Mouse (Mus musculus) adrenal gland, postnatal 10 days (tissue): ENCODE measurements around the gene Mesd. TPM values are rescaled to one million over a fixed set of nuclear protein-coding genes. Genes with fewer than 3 reads are reported as not detected.

ENCODE experiments used
- DNase-seq: peaks from one replicate; pipeline ENCODE4 v3.0.0; 2021; ENCODE audit warnings: mixed read lengths
- total RNA-seq, 2 experiments: library from RNA; stranded (reverse); gene quantifications; 2 replicates each; pipeline ENCODE4 v1.2.3; 2021

The Mesd gene
- total RNA-seq, 2 experiments from 2014 or later: 80.5 to 82.5 TPM

DNA sequence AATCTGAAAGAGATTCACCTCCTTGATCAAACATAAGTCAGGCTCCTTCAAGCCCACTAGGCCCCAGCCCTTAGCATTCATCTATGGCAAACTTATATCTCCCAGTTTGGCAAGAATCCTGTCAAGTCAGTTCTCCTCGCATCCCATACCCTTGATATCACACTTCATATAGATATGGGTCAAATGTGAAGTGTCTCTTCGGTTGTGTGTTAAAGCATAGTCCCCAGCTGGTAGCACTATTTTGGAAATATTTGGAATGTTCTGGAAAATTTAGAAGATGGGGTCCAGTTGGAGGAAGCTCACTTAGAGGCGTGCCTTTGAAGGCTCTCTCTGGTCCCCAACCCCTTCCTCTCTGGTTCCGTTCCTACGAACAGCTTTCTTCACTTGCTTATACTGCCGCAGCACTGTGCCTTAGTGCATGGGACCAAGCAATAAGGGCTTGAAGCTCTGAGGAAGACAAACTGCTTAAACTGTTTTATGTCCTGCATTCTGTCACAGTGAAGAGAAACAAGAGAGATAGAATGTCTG, 29.2 kb downstream of the Mesd start:
- no peak for DNase-seq

- no peak for DNase-seq
Observed at GRCm38 (mm10) chr7:83913995-83914394, 29.7 kb downstream of the Mesd start.

GRCm38 (mm10) chr7:83914566-83914965, 30.3 kb downstream of the Mesd start:
- peak; percentile 93 for DNase-seq

DNA sequence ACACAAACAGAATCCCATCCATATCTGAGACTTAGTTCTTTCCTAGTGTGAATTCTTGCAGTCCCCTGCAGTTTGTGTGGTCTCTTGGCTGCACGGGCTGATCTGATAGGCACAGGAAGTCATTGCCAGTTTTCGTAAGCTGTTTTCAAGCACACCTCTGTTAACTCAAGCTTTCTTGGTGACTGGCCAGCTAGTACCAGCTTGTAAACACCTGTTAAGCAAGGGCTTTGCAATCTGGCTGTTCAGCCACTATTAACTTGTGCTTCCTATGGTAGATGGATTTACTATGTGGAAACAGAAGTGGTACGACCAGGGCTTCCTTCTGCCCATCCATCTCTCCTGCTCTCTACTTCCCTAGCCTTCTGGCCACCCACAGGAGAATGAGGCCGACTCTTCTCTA, 36.0 kb downstream of the Mesd start:
- no peak for DNase-seq

DNA sequence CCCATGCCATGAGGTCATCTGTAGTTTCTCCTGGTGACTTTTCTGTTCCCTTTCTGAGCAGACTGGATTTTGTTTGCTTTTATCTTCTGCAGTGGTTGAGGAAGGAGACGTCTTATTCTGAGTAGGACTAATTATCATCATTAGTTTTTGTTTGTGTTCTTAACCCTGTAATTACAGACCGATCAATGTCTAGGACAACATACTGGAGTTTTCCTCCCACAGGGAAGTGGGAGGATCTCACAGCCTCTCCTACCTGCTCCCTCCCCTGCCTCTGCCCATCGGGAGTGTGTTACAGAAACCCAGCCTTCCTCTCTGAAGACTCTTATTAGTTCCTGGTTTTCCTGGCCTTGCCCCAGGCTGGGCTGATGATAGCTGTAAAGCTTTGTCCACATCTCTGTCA, 37.4 kb downstream of the Mesd start:
- DNase-seq: no peak

DNA sequence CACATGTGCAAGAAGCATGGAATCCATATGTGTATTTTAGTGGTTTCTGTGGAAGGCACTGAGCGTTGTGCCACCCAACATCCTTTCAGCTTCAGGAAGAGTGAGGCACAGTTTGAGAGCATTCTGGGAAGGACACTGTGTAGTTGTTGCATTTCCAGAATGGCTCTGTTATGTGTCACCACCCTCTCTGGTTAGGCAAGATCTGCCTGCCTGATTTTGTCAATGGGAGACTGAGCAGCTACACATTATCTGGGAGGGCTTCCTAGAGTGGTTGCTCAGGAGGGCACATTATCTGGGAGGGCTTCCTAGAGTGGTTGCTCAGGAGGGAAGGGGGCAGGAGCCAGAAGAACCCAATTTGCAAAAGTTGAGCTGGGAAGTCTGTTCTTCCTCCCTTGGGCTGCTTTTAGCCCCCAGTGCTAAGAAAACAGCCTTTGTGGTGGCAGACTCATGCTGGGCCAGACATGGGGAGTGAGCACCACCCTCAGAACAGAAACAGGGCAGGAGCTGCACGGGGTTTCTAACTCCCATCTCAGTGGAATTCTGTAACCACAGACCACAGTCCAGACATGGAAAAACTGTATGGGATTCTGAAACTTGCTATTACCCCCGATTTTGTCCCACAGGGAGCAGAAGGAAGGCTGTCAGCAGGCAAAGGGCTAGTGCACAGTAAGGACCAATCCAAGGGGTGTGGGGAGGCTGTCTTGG, 54.9 kb downstream of the Mesd start:
- DNase-seq: no peak

- DNase-seq: no peak
Observed at GRCm38 (mm10) chr7:83940136-83940535, 55.9 kb downstream of the Mesd start.

DNA sequence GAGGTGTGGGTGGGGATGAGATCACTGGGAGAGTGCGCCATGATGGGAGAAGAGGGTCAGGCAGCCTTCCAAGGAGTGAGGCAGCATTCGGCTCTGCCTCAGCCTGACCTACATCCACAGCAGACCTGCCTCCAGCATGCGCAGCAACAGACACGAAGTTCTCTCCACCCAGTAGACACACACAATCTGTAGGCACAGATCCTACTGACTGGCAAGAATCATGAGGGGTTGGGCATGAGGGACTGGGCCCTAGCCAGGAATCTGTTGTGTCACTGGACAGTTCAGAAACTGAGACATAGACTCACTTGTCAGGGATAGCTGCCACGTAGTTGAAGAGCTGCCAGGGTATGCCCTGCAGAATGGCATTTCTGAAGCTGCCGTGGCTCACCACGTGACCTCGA, 57.4 kb downstream of the Mesd start:
- peak; percentile 60 for DNase-seq

DNA sequence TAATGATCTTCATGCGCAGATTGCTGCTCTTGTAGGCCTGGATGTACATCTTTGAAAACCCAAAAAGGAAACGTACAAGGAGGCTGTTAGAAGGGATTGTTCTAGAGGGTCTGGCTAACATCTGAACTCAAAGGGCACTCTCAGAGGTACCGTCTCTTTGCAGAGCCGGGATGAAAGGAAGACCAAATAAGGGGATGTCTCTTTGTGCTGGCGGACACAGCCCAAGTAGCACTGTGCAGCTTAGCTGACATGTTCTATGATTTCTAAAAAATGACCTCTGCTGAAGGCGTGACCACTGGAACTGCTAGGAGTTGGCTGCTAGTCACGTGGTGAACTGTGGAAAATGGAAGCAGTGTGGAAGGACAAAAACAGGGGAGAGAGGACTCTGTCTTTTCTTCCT, 64.5 kb downstream of the Mesd start:
- no peak for DNase-seq

- no peak for DNase-seq
Observed at GRCm38 (mm10) chr7:83949662-83950061, 65.4 kb downstream of the Mesd start.

Other genes with a start within 250 kb of the Mesd start
- gene Il16, start 138.7 kb upstream of the Mesd start, total RNA-seq: 10 to 100 TPM in 1 of 2 experiments, 1 to 10 TPM in 1; 8.3 to 10.1 TPM
- gene Cfap161, start 89.6 kb upstream of the Mesd start, total RNA-seq: under 1 TPM in 1 of 2 experiments, not detected in 1; 0.33 TPM
- gene Tlnrd1, start 161 bp upstream of the Mesd start, total RNA-seq: 10 to 100 TPM; 19.4 to 21.3 TPM
- 1 to 10 TPM; 1.7 to 1.8 TPM for gene Cemip, start 202.0 kb downstream of the Mesd start, total RNA-seq